Mouse (Mus musculus) heart, embryonic 11.5 days (tissue): ENCODE measurements around the gene Gabrb3. TPM values are rescaled to one million over a fixed set of nuclear protein-coding genes. Genes with fewer than 3 reads are reported as not detected.

Source experiments
- ATAC-seq: fragments of 200-750 bp; cut with Nextera tagmentation; replicated peaks from 2 replicates; pipeline ENCODE4 v1.8.0; 2017; ENCODE audit warnings: moderate library complexity; ENCODE audit not compliant: insufficient number of reproducible peaks, low FRiP score, low TSS enrichment
- H3K27ac ChIP-seq: fragments of 300-500 bp; sonication (generic); 2 replicates; pipeline ENCODE4 v1.5.1; 2014; ENCODE audit warnings: mild to moderate bottlenecking, low read depth, low read length
- H3K27me3 ChIP-seq: fragments of 300-500 bp; sonication (generic); 2 replicates; pipeline ENCODE4 v1.6.1; 2014; ENCODE audit warnings: mild to moderate bottlenecking, low read length, mixed read lengths; ENCODE audit not compliant: control insufficient read depth, insufficient read depth
- H3K36me3 ChIP-seq: fragments of 300-500 bp; sonication (generic); 2 replicates; pipeline ENCODE4 v1.6.1; 2014; ENCODE audit warnings: mild to moderate bottlenecking, low read length, moderate library complexity, mixed read lengths; ENCODE audit not compliant: control insufficient read depth, insufficient read depth
- H3K4me1 ChIP-seq: fragments of 300-500 bp; sonication (generic); 2 replicates; pipeline ENCODE4 v1.6.1; 2014; ENCODE audit warnings: low read length; ENCODE audit not compliant: control insufficient read depth, insufficient read depth
- H3K4me2 ChIP-seq: fragments of 300-500 bp; sonication (generic); 2 replicates; pipeline ENCODE4 v1.6.1; 2014; ENCODE audit warnings: mild to moderate bottlenecking, moderate library complexity
- H3K4me3 ChIP-seq: fragments of 300-500 bp; sonication (generic); 2 replicates; pipeline ENCODE4 v1.5.1; 2014; ENCODE audit warnings: low read depth, low read length
- H3K9ac ChIP-seq: fragments of 300-500 bp; sonication (generic); 2 replicates; pipeline ENCODE4 v1.6.1; 2014; ENCODE audit warnings: mild to moderate bottlenecking, low read depth, low read length, moderate library complexity
- H3K9me3 ChIP-seq: fragments of 300-500 bp; sonication (generic); replicated peaks from 2 replicates; pipeline ENCODE4 v1.6.1; 2016; ENCODE audit warnings: low read length; ENCODE audit not compliant: control insufficient read depth
- WGBS: fragments of 180-500 bp; shearing (Covaris S2); extraction: QIAGEN DNeasy Blood & Tissue Kit; methylation state at CpG from one replicate; pipeline ENCODE4 v1.1.7; 2014; ENCODE audit not compliant: insufficient replicate concordance; 5-methylcytosine and 5-hydroxymethylcytosine counted together
- polyA plus RNA-seq: library from polyadenylated mRNA; unstranded; fragments of >200 nt; fragmentation: Nextera tagmentation; extraction: Ambion mirVana; gene quantifications from 2 replicates; pipeline ENCODE4 v1.2.1, GENCODE M21; 2014

Gene Gabrb3
- polyA plus RNA-seq, 1 experiment from 2014 or later = 1.8 TPM

GRCm38 (mm10) chr7:57564403-57564802 lies 144.9 kb downstream of the Gabrb3 start:
- Histone ChIP-seq H3K4me3 (no peak overlapping the region), H3K9me3 (no peaks in the 10 kb centered on the region), H3K4me2 (no peak overlapping the region), H3K27ac (no peak overlapping the region), H3K9ac (no peak overlapping the region), H3K27me3 (no peaks in the 10 kb centered on the region), H3K4me1 (no peaks in the 10 kb centered on the region), H3K36me3 (no peaks in the 10 kb centered on the region)
- no peak for ATAC-seq
- WGBS = 89% methylated on average over 12 of the region's 12 CpGs

GRCm38 (mm10) chr7:57590451-57591248 lies 171.2 kb downstream of the Gabrb3 start:
- peak; percentile 94 for ATAC-seq
- under 1% methylated on average over 56 of the region's 74 CpGs for WGBS
- no peak overlapping the region for H3K27ac ChIP-seq
- peak overlapping the region; percentile 98 for H3K4me2 ChIP-seq
- H3K4me1 ChIP-seq = 0 out of 2 replicates have a peak, but pooled peaks cover 5% of the 10 kb centered on the region
- peak overlapping the region; percentile 65 for H3K9ac ChIP-seq
- no peaks in the 10 kb centered on the region for H3K9me3 ChIP-seq
- peak overlapping the region; percentile 69 for H3K4me3 ChIP-seq
- H3K36me3 ChIP-seq = no peaks in the 10 kb centered on the region
- peaks cover 24% of the 10 kb centered on the region for H3K27me3 ChIP-seq

- H3K27me3 ChIP-seq = peaks cover 24% of the 10 kb centered on the region
- under 1% methylated on average over 34 of the region's 34 CpGs for WGBS
- ATAC-seq = peak; percentile 69
- H3K4me2 ChIP-seq = peak overlapping the region; percentile 98
- H3K4me3 ChIP-seq = peak overlapping the region; percentile 69
- H3K9me3 ChIP-seq = no peaks in the 10 kb centered on the region
- no peak overlapping the region for H3K27ac ChIP-seq
- H3K9ac ChIP-seq = peak overlapping the region; percentile 65; the same call in 1 of the 2 replicates
- no peaks in the 10 kb centered on the region for H3K36me3 ChIP-seq
- 0 out of 2 replicates have a peak, but pooled peaks cover 5% of the 10 kb centered on the region for H3K4me1 ChIP-seq
Measured at GRCm38 (mm10) chr7:57591249-57591577, 171.7 kb downstream of the Gabrb3 start.

- Histone ChIP-seq H3K36me3 (no peaks in the 10 kb centered on the region), H3K9ac (no peak overlapping the region), H3K4me2 (peak overlapping the region; percentile 98), H3K4me1 (0 out of 2 replicates have a peak, but pooled peaks cover 5% of the 10 kb centered on the region), H3K9me3 (no peaks in the 10 kb centered on the region), H3K4me3 (peak overlapping the region; percentile 69), H3K27me3 (peaks cover 24% of the 10 kb centered on the region), H3K27ac (no peak overlapping the region)
- ATAC-seq = no peak
- under 1% methylated on average over 55 of the region's 56 CpGs for WGBS
Measured at GRCm38 (mm10) chr7:57591578-57592431, 172.3 kb downstream of the Gabrb3 start.

GRCm38 (mm10) chr7:57597341-57597740 lies 177.8 kb downstream of the Gabrb3 start:
- 75% methylated on average over 5 of the region's 5 CpGs for WGBS
- Histone ChIP-seq H3K4me1 (no peaks in the 10 kb centered on the region), H3K36me3 (no peaks in the 10 kb centered on the region), H3K27me3 (no peaks in the 10 kb centered on the region; the same call in 1 of the 2 replicates), H3K27ac (no peak overlapping the region), H3K9ac (no peak overlapping the region), H3K4me2 (no peak overlapping the region), H3K4me3 (no peak overlapping the region), H3K9me3 (no peaks in the 10 kb centered on the region)
- ATAC-seq = no peak

GRCm38 (mm10) chr7:57618697-57619096 lies 199.2 kb downstream of the Gabrb3 start:
- Histone ChIP-seq H3K4me2 (no peak overlapping the region), H3K27ac (no peak overlapping the region), H3K27me3 (no peaks in the 10 kb centered on the region), H3K9me3 (no peaks in the 10 kb centered on the region), H3K36me3 (no peaks in the 10 kb centered on the region), H3K9ac (no peak overlapping the region), H3K4me3 (no peak overlapping the region), H3K4me1 (no peaks in the 10 kb centered on the region)
- no peak for ATAC-seq
- 43% methylated on average over 3 of the region's 3 CpGs for WGBS

GRCm38 (mm10) chr7:57620036-57620435 lies 200.5 kb downstream of the Gabrb3 start:
- WGBS = 88% methylated on average over 2 of the region's 2 CpGs
- no peak overlapping the region for H3K27ac ChIP-seq
- no peaks in the 10 kb centered on the region for H3K9me3 ChIP-seq
- H3K4me3 ChIP-seq = no peak overlapping the region
- no peaks in the 10 kb centered on the region for H3K4me1 ChIP-seq
- H3K4me2 ChIP-seq = no peak overlapping the region
- no peak for ATAC-seq
- no peaks in the 10 kb centered on the region for H3K27me3 ChIP-seq
- no peaks in the 10 kb centered on the region for H3K36me3 ChIP-seq
- no peak overlapping the region for H3K9ac ChIP-seq

GRCm38 (mm10) chr7:57623718-57624117 lies 204.2 kb downstream of the Gabrb3 start:
- H3K4me2 ChIP-seq = no peak overlapping the region
- no peak overlapping the region for H3K9ac ChIP-seq
- H3K9me3 ChIP-seq = no peaks in the 10 kb centered on the region
- ATAC-seq = no peak
- WGBS = 53% methylated on average over 4 of the region's 4 CpGs
- no peaks in the 10 kb centered on the region for H3K27me3 ChIP-seq
- no peaks in the 10 kb centered on the region for H3K4me1 ChIP-seq
- no peak overlapping the region for H3K27ac ChIP-seq
- no peaks in the 10 kb centered on the region for H3K36me3 ChIP-seq
- no peak overlapping the region for H3K4me3 ChIP-seq
